Mouse (Mus musculus) liver, embryonic 14.5 days (tissue): ENCODE results near the gene Anks1. TPM values are rescaled to one million over a fixed set of nuclear protein-coding genes. Genes with fewer than 3 reads are reported as not detected.
A peak's percentile ranks its signal among the peaks of the same experiment; 100 is the strongest.

Experiments
- ATAC-seq: fragments of 200-750 bp; cut with Nextera tagmentation; 2 replicates; pipeline ENCODE4 v1.8.0; 2017; ENCODE audit warnings: moderate number of reproducible peaks, mild to moderate bottlenecking, moderate library complexity; ENCODE audit not compliant: insufficient read depth
- DNase-seq, 3 experiments: peaks; one replicate each; pipeline ENCODE4 v3.0.0-alpha.2; 2012 to 2013; ENCODE audit warnings: low read depth in 3 of 3, low spot score in 3 of 3
- H3K27ac ChIP-seq: fragments of 300-500 bp; sonication (generic); 2 replicates; pipeline ENCODE4 v1.5.1; 2014; ENCODE audit warnings: moderate library complexity, mild to moderate bottlenecking, control low read depth, inconsistent platforms
- H3K27me3 ChIP-seq: fragments of 300-500 bp; sonication (generic); 2 replicates; pipeline ENCODE4 v1.6.1; 2014; ENCODE audit warnings: mild to moderate bottlenecking, low read length, moderate library complexity; ENCODE audit not compliant: control insufficient read depth, insufficient read depth
- H3K36me3 ChIP-seq: fragments of 300-500 bp; sonication (generic); replicated peaks from 2 replicates; pipeline ENCODE4 v1.6.1; 2014; ENCODE audit warnings: low read depth; ENCODE audit not compliant: control insufficient read depth, insufficient read depth
- H3K4me1 ChIP-seq, 2 experiments: fragments of 200-500 bp in 1 of 2; fragments of 300-500 bp in 1 of 2; sonication (generic) in 1 of 2; replicated peaks; 2 replicates each; pipeline ENCODE4 v1.6.1; 2012 to 2014; ENCODE audit warnings: antibody characterized with exemption in 1 of 2, inconsistent platforms in 1 of 2, low read length in 1 of 2; ENCODE audit not compliant: control insufficient read depth in 2 of 2, insufficient read depth in 2 of 2
- H3K4me2 ChIP-seq: fragments of 300-500 bp; sonication (generic); 2 replicates; pipeline ENCODE4 v1.6.1; 2014; ENCODE audit warnings: low read depth, mild to moderate bottlenecking, control low read depth, moderate library complexity
- H3K4me3 ChIP-seq, 2 experiments: fragments of 200-500 bp in 1 of 2; fragments of 300-500 bp in 1 of 2; sonication (generic) in 1 of 2; 2 replicates each; pipeline ENCODE4 v1.5.1; 2012 to 2014; ENCODE audit warnings: low read depth in 2 of 2, low read length in 2 of 2, mild to moderate bottlenecking in 2 of 2, control low read depth in 1 of 2, inconsistent platforms in 1 of 2, moderate library complexity in 1 of 2; ENCODE audit not compliant: insufficient read depth in 1 of 2
- H3K9ac ChIP-seq: fragments of 300-500 bp; sonication (generic); replicated peaks from 2 replicates; pipeline ENCODE4 v1.6.1; 2014; ENCODE audit warnings: mild to moderate bottlenecking, control low read depth, moderate library complexity
- H3K9me3 ChIP-seq: fragments of 300-500 bp; sonication (generic); 2 replicates; pipeline ENCODE4 v1.6.1; 2016; ENCODE audit warnings: low read length, mixed read lengths; ENCODE audit not compliant: control insufficient read depth
- CTCF ChIP-seq: IDR thresholded peaks from 2 replicates; pipeline ENCODE4 v1.5.1; 2016; ENCODE audit warnings: antibody characterized with exemption, low read depth, control low read depth
- EP300 ChIP-seq: IDR thresholded peaks from 2 replicates; pipeline ENCODE4 v1.6.1; 2016; ENCODE audit warnings: antibody characterized with exemption, low read depth
- WGBS: fragments of 180-500 bp; shearing (Covaris S2); extraction: QIAGEN DNeasy Blood & Tissue Kit; methylation state at CpG from one replicate; pipeline ENCODE4 v1.1.7; 2014; ENCODE audit not compliant: insufficient replicate concordance; 5-methylcytosine and 5-hydroxymethylcytosine counted together
- polyA plus RNA-seq, 2 experiments: library from polyadenylated mRNA; depleted of rRNA in 1 of 2; stranded (reverse) in 1 of 2; unstranded in 1 of 2; fragments of >200 nt; fragmentation: Nextera tagmentation in 1 of 2; extraction: Ambion mirVana in 1 of 2; gene quantifications; 2 replicates each; pipeline versions ENCODE4 v1.2.1 to v1.2.3; 2012 to 2014

Gene Anks1
- polyA plus RNA-seq, 2 experiments: 2.4 to 5.3 TPM

DNA sequence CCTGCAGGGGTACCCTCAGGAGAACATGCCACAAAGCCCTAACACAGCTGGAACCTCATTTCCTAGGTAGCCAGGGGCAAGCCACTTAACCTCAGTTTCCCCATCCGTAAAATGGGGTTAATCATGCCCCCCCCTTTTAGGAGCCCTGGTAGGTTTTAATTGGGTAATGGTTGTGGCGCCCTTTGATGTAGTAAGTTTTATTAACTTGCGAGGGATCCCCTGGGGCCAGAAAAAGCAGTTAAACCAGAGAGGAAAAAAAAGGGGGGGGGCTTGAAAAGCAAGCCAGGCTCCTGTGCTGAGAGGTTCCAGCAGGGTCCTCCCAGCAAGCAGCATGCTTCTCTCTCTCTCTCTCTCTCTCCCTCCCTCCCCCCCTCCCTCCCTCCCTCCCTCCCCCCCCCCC lies 190.0 kb downstream of the Anks1 start:
- ATAC-seq: no peak
- DNase-seq: no peak
- no peak overlapping the region for H3K4me3 ChIP-seq
- no peaks in the 10 kb centered on the region for H3K36me3 ChIP-seq
- H3K9me3 ChIP-seq: no peaks in the 10 kb centered on the region
- no peak overlapping the region for H3K9ac ChIP-seq
- no peak overlapping the region for H3K4me2 ChIP-seq
- H3K27me3 ChIP-seq: no peaks in the 10 kb centered on the region
- no peaks in the 10 kb centered on the region for H3K4me1 ChIP-seq
- 48% methylated on average over 3 of the region's 3 CpGs for WGBS
- no peak overlapping the region for H3K27ac ChIP-seq
- TF ChIP-seq CTCF: no peak
- TF ChIP-seq EP300: no peak

DNA sequence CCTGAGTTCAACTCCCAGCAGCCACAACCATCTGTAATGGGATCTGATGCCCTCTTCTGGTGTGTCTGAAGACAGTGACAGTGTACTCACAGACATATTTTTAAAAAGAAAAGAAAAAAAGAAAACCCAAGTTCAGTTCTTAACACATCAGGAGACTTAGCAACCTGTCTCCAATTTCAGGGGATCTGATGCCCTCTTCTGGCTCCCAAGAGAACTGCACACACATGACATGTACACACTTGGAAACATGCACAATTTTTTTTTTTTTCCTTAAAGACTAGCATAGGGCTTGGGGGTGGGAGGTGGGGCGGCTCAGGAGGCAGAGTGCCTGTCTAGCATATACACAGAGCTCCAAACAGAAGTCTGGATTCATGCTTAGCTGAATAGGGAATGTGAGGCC lies 191.6 kb downstream of the Anks1 start:
- no peaks in the 10 kb centered on the region for H3K9me3 ChIP-seq
- no peak overlapping the region for H3K27ac ChIP-seq
- WGBS: 38% methylated on average over 1 of the region's 1 CpGs
- ATAC-seq (no peak), DNase-seq (no peak)
- no peak overlapping the region for H3K9ac ChIP-seq
- no peak overlapping the region for H3K4me3 ChIP-seq
- no peaks in the 10 kb centered on the region for H3K36me3 ChIP-seq
- peak; percentile 34; the same call in 1 of the 2 replicates for TF ChIP-seq CTCF
- TF ChIP-seq EP300: no peak
- H3K4me1 ChIP-seq: no peaks in the 10 kb centered on the region
- no peaks in the 10 kb centered on the region for H3K27me3 ChIP-seq
- H3K4me2 ChIP-seq: no peak overlapping the region

DNA sequence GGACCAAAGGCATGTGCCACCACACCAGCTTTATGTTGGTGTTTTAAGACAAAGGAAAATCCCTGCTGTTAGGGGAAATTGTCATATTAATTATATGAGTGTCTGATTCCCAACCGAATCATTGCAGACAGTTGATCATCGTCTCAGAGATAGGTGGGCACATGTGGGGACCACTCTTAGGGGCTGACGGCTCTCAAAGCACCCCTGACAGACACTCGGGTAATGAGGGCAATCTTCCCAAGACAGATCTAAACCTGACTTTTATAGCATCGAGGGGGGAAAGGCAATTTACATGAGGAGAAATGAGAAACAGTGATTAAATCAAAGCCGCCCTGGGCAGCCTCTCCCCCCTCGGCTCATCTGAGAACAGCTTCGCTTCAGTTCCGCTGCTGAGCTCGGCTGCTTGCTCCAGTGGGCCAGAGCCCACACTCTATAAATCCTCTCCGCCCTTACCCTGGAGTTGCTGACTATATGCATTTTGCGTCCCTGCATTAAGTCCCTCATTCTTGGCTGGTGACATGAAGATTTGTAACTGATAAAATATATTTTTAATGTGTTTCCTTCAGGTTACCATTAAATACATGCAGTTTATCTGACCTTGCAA lies 192.3 kb downstream of the Anks1 start:
- Histone ChIP-seq H3K9me3 (no peaks in the 10 kb centered on the region), H3K9ac (no peak overlapping the region), H3K4me3 (no peak overlapping the region), H3K27ac (no peak overlapping the region), H3K36me3 (no peaks in the 10 kb centered on the region), H3K27me3 (no peaks in the 10 kb centered on the region), H3K4me1 (no peaks in the 10 kb centered on the region), H3K4me2 (no peak overlapping the region)
- WGBS: 45% methylated on average over 12 of the region's 12 CpGs
- TF ChIP-seq EP300: no peak
- ATAC-seq: no peak
- no peak for DNase-seq

DNA sequence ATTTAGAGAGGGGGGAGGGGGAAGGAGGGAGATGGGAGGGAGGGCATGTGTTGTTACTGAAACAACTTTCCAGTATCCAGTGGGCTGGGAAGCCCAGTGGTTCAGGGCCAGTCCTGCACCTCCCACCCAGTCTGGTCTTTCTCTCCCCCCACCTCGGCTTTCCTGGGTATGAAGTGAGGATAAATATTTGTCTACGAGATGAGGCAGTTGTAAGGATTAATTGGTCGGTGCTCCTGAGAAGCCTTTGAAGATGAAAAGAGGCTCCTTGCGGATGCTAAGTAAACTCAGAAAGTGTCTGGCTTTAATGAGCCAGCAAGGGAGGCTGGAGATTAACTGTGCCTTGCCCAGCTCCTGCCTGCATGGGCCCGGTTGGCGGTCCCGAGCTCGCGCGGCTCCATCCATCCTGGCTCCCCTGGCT lies 192.8 kb downstream of the Anks1 start:
- Histone ChIP-seq H3K4me2 (no peak overlapping the region), H3K4me3 (no peak overlapping the region), H3K9ac (no peak overlapping the region), H3K9me3 (no peaks in the 10 kb centered on the region), H3K27me3 (no peaks in the 10 kb centered on the region), H3K4me1 (no peaks in the 10 kb centered on the region), H3K36me3 (no peaks in the 10 kb centered on the region), H3K27ac (no peak overlapping the region)
- DNase-seq: no peak
- TF ChIP-seq CTCF (no peak), EP300 (no peak)
- no peak for ATAC-seq
- WGBS: 43% methylated on average over 10 of the region's 10 CpGs

DNA sequence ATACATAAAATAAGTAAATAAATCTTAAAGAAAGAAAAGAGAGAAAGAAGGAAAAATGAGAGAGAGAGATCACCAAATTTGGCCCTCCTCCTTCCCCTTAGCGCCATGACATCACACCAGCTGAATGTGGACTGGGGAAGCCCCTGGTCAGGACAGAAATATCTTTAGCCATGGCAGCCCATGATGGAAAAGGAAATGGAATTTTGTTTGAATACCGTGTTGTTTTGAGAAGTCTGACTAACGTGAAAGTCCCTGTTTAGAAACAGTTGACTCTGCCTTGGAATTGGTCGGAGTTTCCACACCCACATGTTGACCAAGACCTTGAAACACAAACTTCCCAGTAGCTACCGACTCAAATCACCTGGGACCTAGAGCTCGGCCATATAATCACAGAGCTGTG lies 195.3 kb downstream of the Anks1 start:
- WGBS: 64% methylated on average over 6 of the region's 6 CpGs
- no peak for DNase-seq
- ATAC-seq: no peak

More for the DNA sequence above, 195.3 kb downstream of the Anks1 start:
- Histone ChIP-seq H3K9me3 (no peaks in the 10 kb centered on the region), H3K9ac (no peak overlapping the region), H3K4me2 (no peak overlapping the region), H3K36me3 (no peaks in the 10 kb centered on the region), H3K27me3 (no peaks in the 10 kb centered on the region), H3K4me1 (no peaks in the 10 kb centered on the region), H3K4me3 (no peak overlapping the region), H3K27ac (no peak overlapping the region)
- TF ChIP-seq EP300 (no peak), CTCF (no peak)
